Mouse (Mus musculus): ENCODE data around the gene Platr17. TPM values are rescaled to one million over a fixed set of nuclear protein-coding genes. Genes with fewer than 3 reads are reported as not detected.
A peak's percentile ranks its signal among the peaks of the same experiment; 100 is the strongest.
"Not testable (repeated sequence)": the region's sequence is repeated elsewhere in the genome, so short reads cannot be mapped to it uniquely, and the experiment has no call there.

The Platr17 gene
- not detected for total RNA-seq (2022)

DNA sequence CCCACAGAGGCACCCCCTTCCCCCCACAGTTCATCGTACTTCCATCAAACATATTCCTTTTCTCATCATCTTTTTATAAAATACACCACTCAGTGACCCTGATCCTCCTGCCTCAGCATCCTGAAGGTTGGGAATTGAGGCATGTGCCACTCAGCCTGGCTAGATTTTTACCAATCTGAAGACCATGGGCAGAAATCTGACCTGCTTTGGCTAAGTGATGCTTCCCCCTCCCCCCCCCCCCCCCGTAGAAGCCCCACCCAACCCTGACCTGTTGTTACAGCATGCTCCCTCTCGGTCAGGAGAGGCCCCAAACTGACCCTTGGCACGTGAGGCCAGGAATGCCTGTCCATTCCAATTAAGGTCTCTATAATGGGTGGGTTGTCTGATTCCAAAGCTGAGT is at the start of gene Platr17:
Platr17 (plus strand) TSS at position 301 of the 400 bp plus-strand sequence.
- not testable (repeated sequence) for DNase-seq

DNA sequence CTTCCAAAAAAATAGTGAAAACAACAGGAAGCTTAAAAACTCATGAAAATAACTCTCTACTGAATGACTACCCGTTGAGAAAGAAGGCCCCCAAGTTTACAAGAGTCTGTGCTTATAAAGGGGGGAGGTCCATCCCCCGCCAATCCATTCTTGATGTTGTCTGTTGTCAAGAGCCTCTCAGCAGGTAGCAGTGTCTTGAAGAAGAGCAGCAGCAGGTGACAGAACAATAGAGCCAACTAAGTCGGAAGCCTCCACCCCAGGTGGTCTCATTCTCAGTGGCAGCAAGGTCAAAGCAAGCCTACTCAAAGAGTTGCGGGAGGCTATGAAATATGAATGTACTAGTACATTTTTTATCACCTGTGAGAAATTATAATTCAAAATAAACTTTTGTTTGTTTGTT is 47.1 kb upstream of the Platr17 start:
- no peak for DNase-seq

DNA sequence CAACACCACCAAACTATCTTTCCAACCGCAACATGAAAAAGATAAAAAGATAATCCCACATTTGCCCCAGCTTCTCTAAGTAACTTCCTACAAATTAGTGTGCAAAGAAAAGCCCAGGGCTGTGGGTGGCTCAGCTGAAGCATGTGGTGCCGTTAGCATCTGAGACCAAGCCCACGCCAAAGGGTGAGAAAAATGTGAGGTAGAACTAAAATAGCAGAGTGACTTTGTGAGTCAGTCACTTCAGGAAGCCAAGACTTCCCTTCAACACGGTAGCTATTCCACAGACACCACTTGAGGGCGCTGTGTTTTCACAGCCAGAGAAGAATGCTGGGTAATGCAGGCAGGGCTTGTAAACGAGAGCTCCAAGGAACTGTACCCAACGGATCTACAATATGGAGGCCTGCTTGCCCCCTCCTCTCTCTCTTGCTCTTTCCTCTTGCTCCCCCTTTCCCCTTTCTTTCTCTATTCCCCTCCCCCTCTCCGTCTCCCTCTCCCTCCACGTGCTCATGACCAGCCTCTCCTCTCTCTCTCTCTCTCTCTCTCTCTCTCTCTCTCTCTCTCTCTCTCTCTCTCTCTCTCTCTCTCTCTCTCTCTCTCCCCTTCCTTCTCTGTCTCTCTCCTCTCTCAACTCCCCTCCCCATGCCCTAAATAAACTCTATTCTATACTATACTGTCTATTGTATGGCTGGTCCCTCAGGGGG is 39.5 kb upstream of the Platr17 start:
- DNase-seq: peak; percentile 40

DNA sequence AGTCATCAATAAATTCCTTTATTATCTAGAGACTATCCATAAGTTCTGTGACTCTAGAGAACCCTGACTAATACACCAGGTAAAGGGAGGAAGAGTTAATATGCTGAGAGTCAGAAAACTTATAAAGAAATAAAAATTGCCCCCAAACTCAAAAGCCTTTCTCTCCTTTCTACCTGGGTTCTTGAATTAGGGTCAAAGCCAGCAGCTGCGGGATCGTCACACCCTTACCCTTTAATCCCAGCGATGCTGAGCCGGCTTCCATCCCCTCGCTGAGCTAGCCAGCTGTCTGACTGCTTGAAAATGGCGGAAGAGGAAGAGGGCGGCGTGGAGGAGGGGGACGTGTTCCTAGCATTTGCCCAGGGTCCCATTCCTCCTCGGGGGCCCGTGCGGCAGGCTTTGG is 31.4 kb upstream of the Platr17 start, which contains the start of gene Gm7029:
Gm7029 (plus strand) TSS at position 301 of the 400 bp plus-strand sequence.
- DNase-seq: not testable (repeated sequence)

DNA sequence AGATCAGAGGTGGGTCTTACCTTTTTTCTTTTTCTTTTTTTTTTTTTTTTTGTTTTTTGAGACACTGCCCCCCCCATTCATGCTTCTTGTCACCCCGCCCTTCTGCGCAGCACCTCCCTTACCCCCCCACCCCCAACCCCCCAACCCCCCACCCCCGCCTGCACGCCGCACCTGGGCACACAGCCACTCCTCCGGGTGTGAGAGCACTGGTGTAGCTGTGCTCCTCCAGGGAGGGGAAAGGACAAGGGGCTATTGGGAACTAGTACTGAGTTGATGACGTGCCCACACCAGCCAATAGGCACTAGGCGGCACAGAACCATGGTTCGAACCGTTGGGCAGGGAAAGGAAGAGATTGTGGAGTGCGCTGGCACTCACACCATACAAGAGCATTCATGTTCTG is 30.5 kb upstream of the Platr17 start:
- DNase-seq: no peak

DNA sequence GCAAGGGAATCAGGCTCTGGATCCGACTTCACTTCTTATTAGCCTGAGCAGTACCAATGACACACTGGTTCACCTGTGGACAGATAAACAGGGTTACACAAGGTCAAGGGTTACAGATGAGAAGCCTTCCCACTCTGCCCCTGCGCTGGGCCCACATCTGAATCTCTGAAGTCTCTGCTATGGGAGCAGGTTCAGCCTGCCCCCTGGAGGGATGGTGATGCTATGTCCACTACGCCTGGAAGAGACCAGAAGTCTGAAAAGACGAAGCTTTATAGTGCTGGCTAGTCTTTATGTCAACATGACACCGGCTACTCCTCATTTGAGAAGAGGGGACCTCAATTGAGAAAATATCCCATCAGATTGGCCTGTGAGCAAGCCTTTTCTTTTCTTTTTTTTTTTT is 29.1 kb upstream of the Platr17 start:
- DNase-seq: not testable (repeated sequence)

DNA sequence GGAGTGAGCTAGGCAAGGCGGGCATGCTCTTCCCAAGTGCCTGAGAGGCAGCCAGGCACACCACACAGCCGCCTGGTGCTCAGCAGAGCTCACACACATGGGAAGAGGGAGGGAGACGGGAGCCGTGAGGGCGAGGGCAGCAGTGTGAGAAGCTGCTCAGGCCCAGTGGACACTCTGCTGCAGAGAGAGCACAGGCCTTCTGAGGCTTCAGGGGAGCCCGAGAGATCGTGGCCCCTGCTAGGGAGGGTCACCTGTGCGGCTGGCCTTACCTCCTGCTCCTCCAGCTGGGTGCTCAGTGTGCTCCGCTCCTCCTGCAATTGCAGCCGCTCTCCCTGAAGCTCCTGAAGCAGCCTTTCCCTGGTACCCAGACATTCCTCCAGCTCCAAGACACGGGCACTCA is 20.6 kb upstream of the Platr17 start:
- not testable (repeated sequence) for DNase-seq

DNA sequence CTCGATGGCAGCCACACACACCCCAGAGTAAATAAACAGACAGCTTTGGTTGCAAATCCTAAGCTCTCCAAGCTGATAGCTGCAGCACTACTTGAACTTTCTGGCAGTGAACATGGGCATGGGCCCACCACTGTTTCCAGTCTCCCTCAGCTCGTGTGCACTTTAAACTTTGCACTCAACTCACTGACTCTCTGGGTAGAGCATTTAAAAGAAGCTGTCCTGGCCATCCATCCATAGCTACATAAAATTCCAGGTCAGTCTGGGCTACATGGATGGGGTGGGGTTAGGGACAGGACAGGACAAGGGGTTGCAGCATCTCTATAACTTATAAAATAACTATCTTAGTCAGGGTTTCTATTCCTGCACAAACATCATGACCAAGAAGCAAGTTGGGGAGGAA is 17.1 kb upstream of the Platr17 start:
- DNase-seq: not testable (repeated sequence)

DNA sequence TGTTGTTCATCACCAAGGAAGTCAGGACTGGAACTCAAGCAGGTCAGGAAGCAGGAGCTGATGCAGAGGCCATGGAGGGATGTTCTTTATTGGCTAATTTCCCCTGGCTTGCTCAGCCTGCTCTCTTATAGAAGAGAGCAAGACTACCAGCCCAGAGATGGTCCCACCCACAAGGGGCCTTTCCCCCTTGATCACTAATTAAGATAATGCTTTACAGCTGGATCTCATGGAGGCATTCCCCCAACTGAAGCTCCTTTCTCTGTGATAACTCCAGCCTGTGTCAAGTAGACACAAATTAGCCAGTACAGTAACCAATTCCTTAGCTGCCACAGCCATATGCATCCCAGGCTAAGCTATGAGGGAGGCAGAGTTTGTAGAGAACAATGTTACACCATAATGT is 16.7 kb upstream of the Platr17 start:
- DNase-seq: not testable (repeated sequence)

DNA sequence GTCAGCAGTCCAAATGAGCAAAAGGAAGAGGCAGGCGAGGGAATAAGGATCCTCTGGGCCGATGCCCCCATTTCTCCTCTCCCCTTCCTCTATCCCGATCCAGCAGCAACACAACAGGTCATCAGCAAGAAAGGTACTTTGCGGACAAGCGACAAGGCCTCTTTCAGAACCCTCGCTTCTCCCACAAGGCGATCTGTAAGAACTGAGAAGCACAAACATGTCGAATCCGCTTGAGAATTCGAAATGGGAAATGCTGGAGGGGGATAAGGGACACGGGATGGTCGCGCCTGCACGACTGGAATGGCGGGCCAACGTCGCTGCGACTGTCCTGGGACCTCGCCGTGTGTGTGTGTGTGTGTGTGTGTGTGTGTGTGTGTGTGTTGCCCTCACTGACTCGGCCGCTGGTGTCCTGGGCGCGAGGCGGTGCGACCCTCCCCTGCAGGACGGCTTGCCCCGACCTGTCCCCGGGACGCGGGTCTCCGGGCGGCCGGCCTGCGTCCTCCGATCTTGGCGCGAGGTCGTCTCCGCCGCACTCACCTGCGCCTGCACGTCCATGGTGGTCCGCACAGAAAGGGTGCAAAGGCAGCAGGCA is 14.9 kb upstream of the Platr17 start:
- DNase-seq: not testable (repeated sequence)

DNA sequence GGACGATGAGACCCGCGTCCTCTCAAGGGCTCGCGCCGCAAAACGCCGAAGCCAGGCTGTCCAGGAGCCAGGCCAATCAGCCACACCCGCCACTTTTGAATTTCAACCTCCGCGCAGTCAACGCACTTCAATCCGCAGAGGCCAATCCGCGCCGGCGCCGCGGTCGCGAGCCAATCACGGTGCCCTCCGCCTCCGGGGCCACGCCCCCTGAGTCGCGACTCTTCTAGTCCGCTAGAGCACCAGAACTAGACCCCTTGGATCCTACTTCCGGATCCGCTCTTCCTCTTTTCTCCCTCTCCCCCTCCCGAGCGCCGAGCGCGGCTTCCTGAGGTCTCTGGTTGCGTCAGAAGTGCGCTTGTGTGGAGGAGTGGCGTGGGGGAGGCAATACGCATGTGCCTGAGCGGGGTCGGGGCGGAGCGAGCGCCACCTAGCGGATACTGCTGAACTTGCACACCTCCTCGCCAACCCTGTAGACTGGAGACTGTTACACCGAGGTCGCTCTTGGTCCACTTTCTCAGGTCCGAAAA is 14.3 kb upstream of the Platr17 start, which contains the start of gene Kifc1:
Kifc1 (minus strand) TSS at position 129 of the 527 bp plus-strand sequence.
- DNase-seq: peak; percentile 100

DNA sequence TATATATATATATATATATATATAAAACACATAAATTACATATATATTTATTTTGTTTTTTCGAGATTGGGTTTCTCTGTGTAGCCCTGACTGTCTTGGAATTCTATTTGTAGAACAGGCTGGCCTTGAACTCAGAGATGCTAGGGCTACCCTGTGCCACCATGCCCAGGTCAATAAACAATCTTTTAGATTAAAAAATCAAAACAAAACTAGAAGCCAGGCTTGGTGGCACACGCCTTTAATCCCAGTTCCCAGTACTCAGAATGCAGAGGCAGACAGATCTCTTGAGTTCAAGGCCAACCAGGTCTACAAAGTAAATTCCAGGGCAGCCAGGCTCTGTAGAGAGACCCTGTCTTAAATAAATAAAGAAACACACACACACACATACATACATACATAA is 13.6 kb upstream of the Platr17 start:
- no peak for DNase-seq

DNA sequence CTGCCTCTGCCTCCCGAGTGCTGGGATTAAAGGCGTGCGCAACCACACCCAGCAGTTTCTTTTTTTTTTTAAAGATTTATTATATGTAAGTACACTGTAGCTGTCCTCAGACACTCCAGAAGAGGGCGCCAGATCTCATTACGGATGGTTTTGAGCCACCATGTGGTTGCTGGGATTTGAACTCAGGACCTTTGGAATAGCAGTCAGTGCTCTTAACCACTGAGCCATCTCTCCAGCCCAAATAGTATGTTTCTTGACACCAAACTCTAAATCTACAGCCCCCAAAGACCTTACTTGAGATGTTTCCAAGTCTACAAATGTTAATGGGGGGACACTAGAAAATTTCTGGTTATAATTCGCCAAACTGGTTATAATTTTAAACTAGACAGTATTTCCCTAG is 13.0 kb upstream of the Platr17 start:
- not testable (repeated sequence) for DNase-seq

DNA sequence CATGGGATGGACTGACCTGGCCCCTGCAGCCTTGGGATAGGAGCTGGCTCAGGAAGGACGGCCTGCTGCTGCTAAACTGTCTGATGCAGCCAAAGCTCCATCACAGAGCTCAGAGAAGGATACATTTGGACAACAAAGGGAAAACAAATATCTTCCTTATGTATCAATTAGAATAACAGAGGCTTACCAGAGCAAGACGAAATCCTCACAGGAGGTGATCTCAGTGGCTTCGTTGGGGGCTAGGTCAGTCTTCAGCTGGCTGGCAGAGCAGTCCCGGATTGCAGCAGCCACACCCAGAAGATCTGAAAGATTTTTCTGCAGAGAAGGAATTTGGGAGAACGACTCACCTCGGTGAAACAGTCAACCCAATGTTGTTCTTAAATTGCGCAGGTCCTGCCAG is 12.5 kb upstream of the Platr17 start:
- no peak for DNase-seq

DNA sequence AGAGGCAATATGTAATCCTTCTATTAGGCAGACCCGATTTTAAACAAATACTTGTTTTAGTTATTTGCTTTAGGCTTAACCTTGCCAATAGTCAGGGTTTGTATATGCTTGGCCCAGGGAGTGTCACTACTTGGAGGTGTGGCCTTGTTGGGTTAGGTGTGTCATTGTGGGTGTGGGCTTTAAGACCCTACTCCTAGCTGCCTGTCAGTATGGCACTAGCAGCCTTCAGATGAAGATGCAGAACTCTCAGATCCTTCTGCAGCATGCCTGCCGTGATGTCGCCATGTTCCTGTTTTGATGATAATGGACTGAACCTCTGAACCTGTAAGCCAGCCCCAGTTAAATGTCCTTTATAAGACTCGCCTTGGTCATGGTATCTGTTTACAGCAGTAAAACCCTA is 11.9 kb upstream of the Platr17 start:
- DNase-seq: not testable (repeated sequence)

DNA sequence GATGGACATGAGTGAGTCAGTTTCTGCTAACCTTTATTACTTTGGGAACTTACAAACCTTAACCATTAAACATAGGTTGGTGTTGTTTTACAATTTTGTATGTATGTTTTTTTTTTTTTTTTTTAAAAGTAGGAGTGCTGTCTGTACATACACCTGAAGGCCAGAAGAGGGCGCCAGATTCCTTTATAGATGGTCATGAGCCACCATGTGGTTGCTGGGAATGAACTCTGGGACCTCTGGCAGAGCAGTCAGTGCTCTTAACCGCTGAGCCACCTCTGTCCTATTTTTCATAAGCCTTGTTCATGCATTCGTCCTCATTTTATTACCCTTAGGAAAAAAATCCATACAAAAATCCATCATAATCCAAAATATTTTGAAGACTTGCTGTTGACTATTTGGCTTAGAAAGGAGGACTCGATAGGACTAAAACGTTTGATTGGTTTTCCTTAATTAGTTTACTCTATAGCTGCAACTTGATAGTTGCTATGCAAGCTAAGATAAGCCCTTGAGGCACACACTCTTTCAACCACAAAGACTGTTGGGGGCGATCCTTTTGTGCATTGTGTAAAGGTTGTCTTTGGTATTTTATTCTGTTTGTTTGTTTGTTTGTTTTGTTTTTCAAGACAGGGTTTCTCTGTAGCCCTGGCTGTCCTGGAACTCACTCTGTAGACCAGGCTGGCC is 7.7 kb upstream of the Platr17 start:
- no peak for DNase-seq

DNA sequence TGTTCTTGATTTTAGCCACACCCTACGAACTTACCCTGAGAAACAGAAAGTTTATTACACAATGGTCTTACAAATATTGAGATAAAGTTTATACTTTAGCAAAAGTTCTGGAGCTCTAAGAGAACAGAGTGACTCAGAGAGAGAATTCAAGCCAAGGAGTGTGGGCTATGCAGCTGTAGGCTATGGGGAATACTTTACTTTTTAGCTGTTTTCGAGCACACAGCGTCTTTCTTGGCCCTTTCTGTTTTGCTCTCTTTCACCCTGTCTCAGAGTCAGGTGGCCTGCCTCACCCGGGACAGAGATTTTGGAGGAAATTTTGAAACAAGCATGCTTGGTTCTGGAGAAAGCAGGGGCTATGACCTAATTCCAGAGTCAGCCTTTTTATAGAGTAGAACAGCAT is 6.7 kb upstream of the Platr17 start:
- not testable (repeated sequence) for DNase-seq

DNA sequence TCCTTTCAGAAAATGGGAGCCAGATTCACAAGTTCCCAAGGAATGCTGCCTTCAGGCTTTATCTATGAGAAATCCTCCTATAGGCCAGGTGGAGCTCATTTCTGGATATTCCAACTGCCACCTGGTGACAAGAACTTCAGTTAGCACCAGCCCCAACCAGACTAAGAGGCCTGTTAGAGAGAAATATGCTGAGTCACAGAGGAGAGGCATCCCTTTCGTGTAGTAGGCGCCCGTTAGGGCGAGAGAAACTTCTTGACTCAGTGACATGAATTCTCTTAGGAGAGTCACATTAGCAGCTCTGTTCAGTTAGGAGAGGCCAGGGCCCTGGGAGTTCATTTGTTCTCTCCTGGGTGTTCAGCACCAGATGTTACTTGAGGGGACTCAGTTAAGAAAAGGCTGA is 5.3 kb upstream of the Platr17 start:
- no peak for DNase-seq

DNA sequence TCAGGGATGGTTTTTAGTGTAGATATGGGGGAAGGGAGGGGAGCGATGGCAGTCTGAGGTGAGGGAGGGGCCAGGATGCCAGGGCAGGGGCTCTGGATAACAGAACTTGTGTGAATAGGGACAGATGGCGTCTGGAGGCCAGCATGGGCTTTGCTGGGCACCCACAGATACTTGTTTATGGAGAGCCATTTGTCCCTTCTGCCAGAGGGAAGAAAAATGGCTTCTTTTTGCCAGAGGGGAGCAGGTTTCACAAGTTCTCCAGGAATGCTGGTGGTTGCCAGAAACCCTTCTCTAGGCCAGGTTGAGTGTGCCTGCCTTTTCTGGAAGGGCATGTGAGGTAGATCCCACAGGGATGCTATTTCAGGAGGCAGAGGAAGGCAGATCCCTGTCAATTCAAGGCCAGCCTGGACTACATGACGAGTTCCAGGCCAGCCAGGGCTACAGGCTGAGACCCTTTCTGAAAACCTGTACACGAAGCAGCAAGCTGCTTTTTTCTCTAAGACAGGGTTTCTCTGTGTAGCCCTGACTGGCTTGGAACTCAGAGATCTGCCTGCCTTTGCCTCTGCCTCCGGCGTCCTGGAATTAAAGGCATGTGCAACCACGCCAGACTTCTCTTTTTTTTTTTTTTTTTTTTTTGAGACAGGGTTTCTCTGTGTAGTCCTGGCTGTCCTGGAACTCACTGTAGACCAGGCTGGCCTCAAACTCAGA is 4.5 kb upstream of the Platr17 start:
- DNase-seq: no peak

DNA sequence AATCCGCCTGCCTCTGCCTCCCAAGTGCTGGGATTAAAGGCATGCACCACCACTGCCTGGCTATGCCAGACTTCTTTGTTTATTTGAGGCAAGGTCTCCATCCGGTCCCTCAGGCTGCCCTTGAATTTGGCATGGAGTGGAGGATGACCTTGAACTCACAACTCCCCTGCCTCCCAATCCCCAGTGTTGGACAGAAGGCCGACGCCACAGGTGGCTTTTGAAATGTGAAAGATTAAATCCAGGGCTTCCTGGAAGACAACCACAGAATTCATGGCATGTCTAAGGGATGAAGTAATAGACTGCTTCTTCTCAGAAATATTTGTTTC is 4.0 kb upstream of the Platr17 start:
- no peak for DNase-seq

DNA sequence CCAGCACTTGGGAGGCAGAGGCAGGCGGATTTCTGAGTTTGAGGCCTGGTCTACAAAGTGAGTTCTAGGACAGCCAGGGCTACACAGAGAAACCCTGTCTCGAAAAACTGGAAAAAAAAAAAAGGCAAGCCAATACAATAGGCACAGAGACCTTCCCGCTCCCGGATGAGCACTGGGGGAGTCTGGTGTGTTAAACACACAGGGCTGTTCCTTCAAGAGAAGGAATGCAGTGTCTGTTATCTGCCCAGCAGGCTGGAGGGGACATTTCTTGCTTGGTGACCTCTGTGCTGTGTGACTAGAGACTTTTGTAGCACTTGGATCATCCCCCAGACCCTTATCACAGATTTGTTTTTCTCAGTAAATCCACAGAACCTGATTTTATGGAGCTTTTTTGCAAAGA is 3.3 kb upstream of the Platr17 start:
- DNase-seq: no peak

DNA sequence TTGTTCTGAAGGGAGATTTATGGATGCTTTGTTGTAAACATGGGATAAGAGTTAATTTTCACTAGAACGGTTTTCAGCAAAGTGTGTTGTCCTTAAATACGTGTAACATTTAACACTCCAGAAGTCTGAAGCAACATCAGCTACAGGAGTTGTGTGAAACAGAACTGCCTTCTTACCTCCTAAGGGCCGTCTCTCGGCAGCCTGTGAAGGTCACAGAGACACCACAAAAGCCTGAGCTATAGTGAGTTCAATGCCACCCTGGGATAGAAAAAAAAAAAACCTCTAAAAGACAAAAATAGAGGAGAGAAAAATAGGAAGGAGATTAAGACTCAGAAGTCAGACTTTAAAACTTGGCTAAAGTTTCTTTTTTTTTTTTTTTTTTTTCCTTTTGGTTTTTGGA is 2.9 kb upstream of the Platr17 start:
- DNase-seq: no peak

DNA sequence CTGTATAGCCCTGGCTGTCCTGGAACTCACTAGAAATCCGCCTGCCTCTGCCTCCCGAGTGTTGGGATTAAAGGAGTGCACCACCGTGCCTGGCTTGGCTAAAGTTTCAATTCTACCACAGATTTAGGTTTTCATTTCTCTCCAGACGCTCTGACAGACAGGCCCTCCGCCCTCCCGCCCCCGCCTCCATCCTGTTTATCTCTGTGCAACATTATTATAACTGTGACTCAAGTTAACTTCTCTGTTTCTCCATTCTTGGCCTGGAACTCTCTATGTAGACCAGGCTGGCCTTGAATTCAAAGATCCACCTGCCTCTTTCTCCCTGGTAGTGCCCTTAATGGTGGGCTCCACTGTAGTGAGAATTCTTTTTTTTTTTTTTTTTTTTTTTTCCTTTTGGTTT is 2.4 kb upstream of the Platr17 start:
- DNase-seq: no peak

All from adrenal gland, adult 8-10 months (tissue).